Mouse (Mus musculus) c-Kit-positive CD71-positive TER-119-positive erythroid progenitor cells, embryonic 14.5 days (primary cell): ENCODE measurements around the gene Rnf216.

Experiments
- DNase-seq: peaks from one replicate; pipeline ENCODE4 v3.0.0-alpha.2; 2013; ENCODE audit warnings: low spot score

Rnf216 gene

GRCm38 (mm10) chr5:143053132-143053972 lies 59.4 kb downstream of the Rnf216 start:
- DNase-seq = no peak

GRCm38 (mm10) chr5:143052677-143053076 lies 60.1 kb downstream of the Rnf216 start:
- peak; percentile 72 for DNase-seq

DNA sequence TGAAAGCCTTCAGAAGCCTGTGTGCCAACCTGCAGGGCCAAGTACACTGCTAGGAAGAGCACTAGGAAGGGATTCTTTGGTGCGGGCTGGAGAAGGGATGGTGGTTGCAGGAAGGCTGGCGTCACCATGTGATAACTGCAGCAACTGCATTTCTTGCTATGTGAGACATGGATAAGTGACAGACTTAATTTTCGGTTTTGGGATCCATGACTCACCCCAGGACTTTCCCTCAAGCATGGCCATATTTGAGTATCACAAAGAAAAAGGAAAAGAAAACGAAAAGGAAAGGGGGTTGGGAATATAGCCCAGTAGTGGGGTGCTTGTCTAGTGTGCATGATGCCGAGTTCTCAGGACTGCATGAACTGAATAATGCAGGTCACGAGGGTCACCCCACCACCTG lies 60.9 kb downstream of the Rnf216 start:
- no peak for DNase-seq

GRCm38 (mm10) chr5:143050273-143050672 lies 62.5 kb downstream of the Rnf216 start:
- DNase-seq = no peak

DNA sequence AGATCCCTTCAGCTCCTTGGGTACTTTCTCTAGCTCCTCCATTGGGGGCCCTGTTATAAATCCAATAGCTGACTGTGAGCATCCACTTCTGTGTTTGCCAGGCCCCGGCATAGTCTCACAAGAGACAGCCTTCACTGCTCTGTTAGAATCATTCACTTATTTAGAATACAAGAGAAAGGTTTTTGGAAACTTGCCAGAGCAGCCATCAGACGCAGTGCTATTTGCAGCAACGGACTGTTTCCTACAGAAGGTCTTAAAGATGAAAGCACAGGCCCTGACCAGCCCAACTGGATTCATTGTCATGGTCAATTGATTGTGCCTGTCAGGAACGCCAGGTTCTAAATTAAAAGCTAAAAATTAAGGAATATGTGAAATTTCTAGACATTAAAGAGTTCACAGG lies 63.0 kb downstream of the Rnf216 start:
- DNase-seq = no peak

DNA sequence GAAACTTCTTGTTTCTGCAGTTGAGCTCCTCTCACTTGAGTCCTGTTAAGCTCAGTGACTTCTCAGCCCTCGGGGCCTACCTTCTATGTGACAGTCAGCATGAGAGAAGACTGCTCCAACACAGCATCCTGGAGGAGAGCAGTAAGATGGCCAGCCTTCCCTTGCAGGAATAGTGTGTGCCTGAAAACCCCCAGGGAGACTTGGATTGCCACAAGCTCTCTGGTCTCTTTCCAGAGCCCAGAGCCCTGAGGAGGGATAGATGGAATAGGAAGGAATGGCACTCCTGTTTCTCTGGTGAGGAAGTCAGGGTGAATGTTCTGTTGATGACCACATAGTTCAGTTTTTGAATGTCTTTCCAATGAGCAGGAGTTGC lies 63.8 kb downstream of the Rnf216 start:
- DNase-seq = no peak

DNA sequence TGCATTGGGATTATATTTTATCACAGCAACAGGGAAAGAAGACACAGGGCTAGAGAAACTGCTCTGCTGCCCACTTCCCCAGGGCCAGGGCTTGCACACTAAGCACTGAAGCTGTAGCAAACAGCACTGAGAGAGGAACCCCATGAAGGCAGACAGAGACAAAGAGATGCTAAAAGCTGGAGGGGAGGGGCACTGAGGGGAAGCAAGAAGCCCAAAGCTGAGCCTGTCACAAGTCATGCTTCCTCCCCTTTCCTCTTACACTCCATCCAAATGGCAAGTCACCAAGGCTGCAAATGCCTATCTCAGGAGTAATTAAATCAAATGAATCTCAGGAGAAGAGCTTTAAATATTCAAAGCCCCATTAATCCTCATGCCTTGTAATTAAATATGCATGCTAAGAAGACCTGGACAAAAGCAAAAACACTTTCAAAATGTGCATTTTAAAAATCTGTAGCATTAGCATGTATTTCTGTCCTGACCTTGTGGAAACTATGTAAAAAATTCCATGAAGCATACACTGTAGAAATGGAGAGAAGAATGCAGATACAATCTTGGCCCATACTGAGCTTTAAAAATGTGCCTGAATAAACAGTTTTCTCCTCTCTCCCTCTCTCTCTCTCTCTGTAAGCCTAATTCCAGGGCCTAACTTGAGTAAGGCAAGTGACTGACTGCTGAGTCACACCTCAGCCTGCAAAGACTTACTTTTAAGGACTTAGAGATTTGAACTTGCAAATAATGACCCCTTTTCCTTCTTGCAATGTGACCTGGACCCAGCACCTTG lies 64.4 kb downstream of the Rnf216 start:
- no peak for DNase-seq

- no peak for DNase-seq
These were observed 65.2 kb downstream of the Rnf216 start for GRCm38 (mm10) chr5:143047586-143047985.

DNA sequence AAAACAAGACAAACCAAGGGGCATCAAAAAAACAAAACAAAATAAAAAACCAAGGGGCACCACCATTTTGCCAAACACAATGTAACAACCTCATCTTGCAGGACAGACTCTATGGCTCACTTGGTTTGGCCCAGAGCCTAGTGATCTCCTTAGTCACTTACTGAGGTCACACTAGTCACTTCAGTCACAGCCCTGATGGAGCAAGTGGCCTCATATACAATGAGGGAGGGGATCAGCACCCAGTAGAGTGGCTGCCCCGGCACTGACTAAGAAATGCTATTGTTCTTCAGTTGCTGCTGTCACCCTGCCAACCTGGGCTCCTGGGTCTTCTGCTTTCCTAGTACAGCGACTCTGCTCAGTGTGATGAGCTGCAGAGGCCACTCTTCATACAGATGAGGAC lies 68.9 kb downstream of the Rnf216 start:
- no peak for DNase-seq

DNA sequence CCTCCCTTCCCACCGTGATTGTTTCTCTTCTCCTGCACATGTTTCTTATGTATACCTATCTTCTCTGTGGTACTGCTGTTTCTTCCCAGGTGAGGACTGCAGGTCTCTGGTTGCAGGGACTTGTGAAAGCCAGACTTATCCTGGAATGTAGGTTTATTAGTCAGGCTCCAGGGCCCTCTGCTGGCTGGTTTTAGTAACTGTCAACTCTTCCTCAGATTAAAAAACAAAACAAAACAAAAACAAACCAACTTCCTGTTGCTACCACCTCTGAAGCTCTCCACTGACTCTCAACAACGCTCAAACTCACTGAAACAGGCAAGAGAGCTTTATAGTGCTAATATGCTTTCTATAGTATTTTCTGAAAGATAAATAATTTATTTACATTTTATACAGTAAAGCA lies 69.5 kb downstream of the Rnf216 start:
- no peak for DNase-seq

GRCm38 (mm10) chr5:143038794-143039193 lies 74.0 kb downstream of the Rnf216 start:
- DNase-seq = no peak

DNA sequence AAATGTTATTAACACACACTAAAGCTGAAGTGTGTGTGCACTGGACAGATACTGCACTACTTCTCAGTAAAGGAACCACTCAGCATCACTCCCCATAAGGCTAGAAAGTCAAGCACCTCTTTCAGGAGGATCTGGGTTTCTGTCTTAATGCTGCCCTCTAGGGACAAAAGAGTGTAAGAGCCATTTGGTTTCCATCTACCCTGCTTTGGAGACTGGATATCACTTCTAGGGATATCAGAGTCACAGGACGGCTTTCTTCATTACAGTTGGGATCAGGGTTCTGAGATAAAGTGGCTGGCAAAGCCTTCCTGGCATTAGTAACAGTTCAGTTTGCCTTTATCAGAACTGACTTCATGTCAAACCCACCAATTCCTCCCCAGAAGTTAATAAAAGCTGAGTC lies 75.6 kb downstream of the Rnf216 start:
- peak; percentile 80 for DNase-seq

DNA sequence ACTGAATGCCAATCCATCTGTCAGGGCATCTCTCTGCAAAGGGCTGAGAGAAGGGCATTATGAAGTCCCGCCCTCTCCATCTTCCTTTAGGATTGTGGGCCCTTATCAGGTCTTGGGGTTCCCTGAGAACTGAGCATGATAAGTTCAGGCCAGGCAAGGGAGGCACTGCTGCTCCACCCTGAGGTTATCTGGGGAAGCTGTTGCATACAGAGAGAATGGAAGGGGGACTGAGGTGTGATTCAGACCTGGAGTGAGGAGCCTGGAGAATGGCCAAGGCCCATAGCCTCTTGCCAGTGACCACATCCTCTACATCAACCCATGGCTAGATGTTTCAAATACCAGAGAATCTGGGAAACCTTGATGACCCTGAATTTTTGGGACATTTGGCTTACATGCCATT lies 76.7 kb downstream of the Rnf216 start:
- no peak for DNase-seq

DNA sequence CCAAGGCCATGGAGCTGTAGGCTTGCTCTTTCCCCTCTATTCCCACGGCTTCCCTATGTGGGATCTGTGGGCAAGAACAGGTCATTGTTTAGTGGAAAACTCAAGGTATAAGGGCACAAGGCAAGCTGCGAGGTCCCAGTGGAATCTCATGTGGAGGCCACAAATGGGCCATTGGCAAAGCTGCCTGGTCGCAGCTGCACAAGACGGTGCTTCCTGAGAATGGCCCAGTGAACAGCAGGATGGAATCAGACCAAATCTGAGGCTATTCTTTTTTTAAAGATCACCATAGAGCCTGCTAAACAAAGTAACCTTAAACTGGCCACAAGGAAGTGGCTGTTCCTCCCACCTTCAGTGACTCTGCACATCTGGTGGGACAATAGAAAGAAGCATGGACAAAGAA lies 77.5 kb downstream of the Rnf216 start:
- DNase-seq = no peak

- no peak for DNase-seq
These were observed 78.7 kb downstream of the Rnf216 start for GRCm38 (mm10) chr5:143034108-143034507.

- no peak for DNase-seq
These were observed 79.5 kb downstream of the Rnf216 start for GRCm38 (mm10) chr5:143033277-143033676.

- no peak for DNase-seq
These were observed 80.1 kb downstream of the Rnf216 start for GRCm38 (mm10) chr5:143032639-143033146.

DNA sequence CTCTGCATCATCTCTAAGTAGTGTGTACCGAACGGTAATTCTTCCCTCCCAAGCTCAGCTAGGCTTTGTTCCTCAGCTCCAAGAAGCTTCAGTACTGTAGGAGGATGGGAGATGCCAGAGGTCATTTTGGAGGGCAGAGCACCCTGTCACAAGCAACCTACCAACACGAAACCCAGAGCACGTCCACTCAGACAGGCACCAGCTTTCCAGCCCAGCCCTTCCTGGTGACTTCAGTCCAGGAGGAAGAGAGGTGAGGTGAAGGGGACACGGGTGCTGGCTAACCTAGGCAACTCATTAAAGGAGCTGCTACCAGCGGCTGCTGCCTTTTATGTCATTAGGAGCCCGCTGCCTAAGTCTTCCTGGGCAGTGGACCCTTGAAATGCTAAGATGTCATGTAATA lies 81.1 kb downstream of the Rnf216 start:
- no peak for DNase-seq

DNA sequence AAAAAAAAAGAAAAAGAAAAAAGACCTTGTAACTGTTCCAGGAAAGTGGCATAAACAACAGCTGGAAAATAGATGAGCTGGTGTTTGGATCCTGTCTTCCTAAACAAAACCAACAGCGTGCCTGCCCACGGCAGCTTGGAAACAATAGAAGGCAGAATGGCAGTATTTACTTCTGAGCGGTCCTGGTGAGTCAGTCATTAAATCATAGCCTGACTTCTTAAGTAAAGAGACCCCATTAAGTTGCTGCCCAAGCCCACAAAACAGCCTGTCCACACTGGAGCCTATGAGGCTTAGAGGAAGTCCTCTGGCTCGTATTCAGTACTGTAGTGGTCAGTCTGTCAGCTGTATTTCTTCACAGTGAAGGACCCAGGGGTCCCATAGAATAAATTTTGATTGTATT lies 81.6 kb downstream of the Rnf216 start:
- DNase-seq = no peak

DNA sequence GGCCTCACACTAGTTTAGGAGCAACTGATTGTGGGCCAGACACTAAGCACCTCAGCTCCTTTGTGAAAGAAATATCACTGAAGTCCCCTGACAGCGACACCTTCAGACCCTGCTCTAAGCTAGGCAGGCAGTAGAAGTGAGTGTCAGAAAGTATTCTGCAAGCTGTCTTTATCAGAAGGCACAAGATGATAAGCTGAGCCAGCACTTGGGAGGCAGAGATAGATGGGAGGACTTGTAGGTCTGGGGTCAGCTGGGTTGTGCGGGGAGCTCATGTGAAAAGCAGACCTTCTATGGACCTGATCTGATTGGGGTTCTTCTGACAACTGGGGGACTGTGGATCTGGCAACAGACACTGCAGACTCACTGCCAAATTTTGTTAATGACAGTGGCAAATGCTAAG lies 88.9 kb downstream of the Rnf216 start:
- DNase-seq = peak; percentile 32

GRCm38 (mm10) chr5:143022956-143023355 lies 89.8 kb downstream of the Rnf216 start:
- DNase-seq = no peak

DNA sequence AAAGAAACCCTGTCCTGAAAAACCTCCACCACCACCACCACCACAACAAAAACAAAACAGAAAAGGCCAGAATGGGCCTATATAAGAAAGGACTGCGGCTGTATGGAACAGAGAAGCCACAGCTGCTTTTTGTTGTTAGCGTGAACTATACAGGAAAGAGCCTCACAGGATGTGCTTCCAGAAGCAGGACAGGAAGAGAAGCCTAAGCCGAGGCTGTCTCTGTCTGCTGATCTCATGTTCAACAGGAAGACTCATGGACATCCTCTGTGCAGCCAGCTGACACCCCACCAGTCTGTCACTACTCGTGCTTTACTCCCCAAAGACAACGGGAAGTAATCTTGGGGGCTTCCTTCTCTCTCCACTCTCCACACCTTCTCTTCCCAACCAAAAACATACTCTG lies 95.4 kb downstream of the Rnf216 start:
- no peak for DNase-seq

DNA sequence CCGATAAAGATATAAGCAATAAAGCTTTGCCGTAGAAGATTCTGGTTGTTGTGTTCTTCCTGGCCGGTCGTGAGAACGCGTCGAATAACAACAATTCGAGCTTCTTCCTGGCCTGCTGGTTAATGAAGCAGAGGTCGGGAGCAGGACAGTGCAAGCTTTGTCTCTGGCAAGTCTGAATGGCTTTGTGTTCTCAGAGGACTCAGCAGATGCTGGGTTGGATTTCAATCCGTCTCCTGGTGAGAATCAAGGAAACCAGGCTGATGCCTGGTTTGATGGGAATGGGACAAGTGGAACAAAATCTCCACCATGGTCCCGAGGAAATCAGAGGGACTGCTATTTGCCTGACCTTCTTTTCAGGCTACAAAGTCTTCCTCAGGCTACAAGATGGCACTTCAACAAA lies 103.4 kb downstream of the Rnf216 start:
- DNase-seq = no peak
